Comparison of ENCODE assay signal across 18 mouse cellular contexts in the genomic region with DNA sequence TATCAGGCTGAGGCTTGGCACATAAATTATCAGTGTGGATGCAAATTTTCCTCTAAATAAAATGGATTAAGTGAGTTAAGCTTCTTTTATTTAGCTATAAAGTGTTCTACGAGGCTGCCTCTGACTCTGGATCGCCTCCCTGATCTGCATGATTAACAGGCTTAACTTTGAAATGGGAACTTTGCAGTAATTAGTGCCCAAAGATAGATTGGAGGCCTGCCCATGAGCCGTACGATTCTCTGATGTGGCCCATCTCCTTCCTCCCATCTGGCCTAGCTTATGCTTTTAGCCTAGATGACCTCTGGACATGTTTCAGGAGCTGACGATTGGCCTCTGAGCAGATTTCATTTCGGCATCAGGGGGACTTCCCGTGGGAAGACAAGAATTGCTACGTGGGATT.
A peak's percentile ranks its signal among the peaks of the same experiment; 100 is the strongest.
DNase-seq lines count a peak whose midpoint lies in the region; ATAC-seq lines count a peak whose summit lies in the region.
"Had no signal": no experiment of that assay in that cellular context is flagged by ENCODE, and none has a peak within 500 bp of the region (broad histone marks: within the 10 kb centered on the region; RNA-seq: fewer than 3 reads in every experiment).

No protein-coding gene starts in this region.

- WGBS in midbrain, embryonic 15.5 days, result 20% methylated on average over 8 of the region's 8 CpGs
- WGBS in heart, embryonic 10.5 days, result 78% methylated on average over 8 of the region's 8 CpGs

- no peaks in the 10 kb centered on the region for H3K36me3 ChIP-seq in midbrain, embryonic 15.5 days (replicated peaks)
- 0 out of 2 replicates have a peak, but pooled peaks cover 3% of the 10 kb centered on the region for H3K36me3 ChIP-seq in heart, embryonic 10.5 days

- peaks cover 23% of the 10 kb centered on the region for H3K4me1 ChIP-seq in midbrain, embryonic 15.5 days
- no peaks in the 10 kb centered on the region for H3K4me1 ChIP-seq in heart, embryonic 10.5 days

- no peak overlapping the region for H3K9ac ChIP-seq in midbrain, embryonic 15.5 days
- H3K9ac ChIP-seq: liver, embryonic 14.5 days had no signal

- H3K4me2 ChIP-seq in midbrain, embryonic 15.5 days, result no peak overlapping the region

- intact Hi-C loops in left cerebral cortex, postnatal 4 days (cut with DNase I), result no loop called here

- DNase-seq in embryo, embryonic 10 days (ENCODE audit: low spot score), result peak; percentile 18
- no peak for DNase-seq in embryo, embryonic 10.5 days (ENCODE audit: low spot score)
- peak; percentile 24 for DNase-seq in left cerebral cortex, postnatal 4 days
- DNase-seq in left cerebral cortex, adult 18-20 months (ENCODE audit: low spot score in 2 of 2), result no peak
- DNase-seq in right cerebral cortex, postnatal 25 days, result no peak
- DNase-seq in heart, embryonic 10.5 days (ENCODE audit: low spot score), result no peak
- DNase-seq: adrenal gland, postnatal 10 days; cerebellum, adult 8-10 months; heart, adult 11 months; heart, postnatal 4 days; thymus, postnatal 14 days had no signal

- no peak overlapping the region for H3K4me3 ChIP-seq in midbrain, embryonic 15.5 days
- H3K4me3 ChIP-seq in heart, embryonic 10.5 days, result no peak overlapping the region
- H3K4me3 ChIP-seq: left cerebral cortex, adult 2 months; megakaryocyte, embryonic 14.5 days had no signal

- H3K27ac ChIP-seq in midbrain, embryonic 15.5 days, result no peak overlapping the region
- H3K27ac ChIP-seq in heart, embryonic 10.5 days, result no peak overlapping the region
- H3K27ac ChIP-seq: left cerebral cortex, adult 2 months; liver, embryonic 14.5 days; stomach, postnatal 0 days had no signal

- peak; percentile 55 for ATAC-seq in midbrain, embryonic 15.5 days (replicated peaks)
- ATAC-seq in megakaryocyte, adult 5-6 weeks (ENCODE audit: poor library complexity, severe bottlenecking), result no peak
- ATAC-seq: intestine, embryonic 16.5 days had no signal

- H3K9me3 ChIP-seq in midbrain, embryonic 15.5 days, result no peaks in the 10 kb centered on the region
- H3K9me3 ChIP-seq in heart, embryonic 10.5 days, result no peaks in the 10 kb centered on the region

- no peaks in the 10 kb centered on the region for H3K27me3 ChIP-seq in midbrain, embryonic 15.5 days (replicated peaks)
- no peaks in the 10 kb centered on the region for H3K27me3 ChIP-seq in heart, embryonic 10.5 days (ENCODE audit: insufficient read depth, poor library complexity, severe bottlenecking)
- H3K27me3 ChIP-seq: megakaryocyte, embryonic 14.5 days had no signal

Comparison
In these comparisons a context has a peak if more than half of its experiments do, and no peak if none do; other contexts are left out.
1. DNase-seq: peak in embryo, embryonic 10 days (single experiment) and left cerebral cortex, postnatal 4 days (single experiment); none in embryo, embryonic 10.5 days (single experiment), left cerebral cortex, adult 18-20 months (0 of 2), right cerebral cortex, postnatal 25 days (single experiment) and heart, embryonic 10.5 days (single experiment).